Mouse (Mus musculus): ENCODE measurements around the gene Zfp74. TPM values are rescaled to one million over a fixed set of nuclear protein-coding genes. Genes with fewer than 3 reads are reported as not detected.
"Not testable (repeated sequence)": the region's sequence is repeated elsewhere in the genome, so short reads cannot be mapped to it uniquely, and the experiment has no call there.

Gene Zfp74
- polyA plus RNA-seq, 1 experiment = 1.2 TPM

DNA sequence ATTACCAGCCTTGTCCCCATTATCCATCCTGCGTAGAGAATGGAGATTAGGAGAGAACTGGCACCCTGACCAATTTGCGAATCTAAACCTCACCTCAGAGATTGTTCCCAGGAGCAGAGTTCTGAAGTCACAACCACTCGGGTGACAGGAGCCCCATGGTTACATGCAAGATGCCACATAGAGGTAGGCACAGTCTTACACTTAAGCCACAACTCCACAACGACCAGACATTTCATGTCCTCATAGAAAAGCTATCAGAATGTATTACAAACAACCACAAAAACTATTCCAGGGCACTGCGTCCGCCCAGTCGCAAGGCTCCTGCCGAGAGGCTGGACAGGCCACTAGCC is 29.4 kb upstream of the Zfp74 start:
- Histone ChIP-seq H3K36me3 (replicated peaks; ENCODE audit: low read length) (peaks cover 26% of the 10 kb centered on the region), H3K9me3 (no peaks in the 10 kb centered on the region), H3K4me3 (replicated peaks) (peak overlapping the region; percentile 98), H3K4me1 (peaks cover 49% of the 10 kb centered on the region), H3K27me3 (replicated peaks) (no peaks in the 10 kb centered on the region)
- TF ChIP-seq GATA1 (IDR thresholded peaks at IDR 0.05; ENCODE audit: borderline replicate concordance, low read length) = no peak
- TF ChIP-seq FLI1 (IDR thresholded peaks at IDR 0.05; ENCODE audit: low read length) = no peak

DNA sequence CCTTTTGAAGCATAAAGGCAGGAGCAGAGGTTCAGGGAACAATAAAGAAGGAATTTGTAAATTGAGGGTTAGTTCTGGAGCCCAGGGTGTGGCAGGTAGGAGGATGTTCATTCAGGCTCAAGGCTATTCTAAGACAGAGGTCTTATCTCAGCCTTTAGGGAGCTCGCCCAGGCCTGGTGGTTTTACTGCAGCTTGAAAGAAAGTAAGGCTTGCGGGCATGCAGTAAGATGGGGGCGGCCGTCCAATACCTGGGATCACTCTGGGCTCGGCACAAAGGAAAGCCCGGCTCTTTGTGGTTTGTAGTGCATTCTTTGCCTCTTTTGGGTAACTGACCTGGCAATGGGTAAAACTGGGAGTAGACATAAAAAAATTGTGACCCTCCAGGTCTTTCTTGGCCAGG is 29.0 kb upstream of the Zfp74 start:
- Histone ChIP-seq H3K4me3 (replicated peaks) (peak overlapping the region; percentile 98), H3K36me3 (replicated peaks; ENCODE audit: low read length) (peaks cover 23% of the 10 kb centered on the region), H3K4me1 (peaks cover 49% of the 10 kb centered on the region)

DNA sequence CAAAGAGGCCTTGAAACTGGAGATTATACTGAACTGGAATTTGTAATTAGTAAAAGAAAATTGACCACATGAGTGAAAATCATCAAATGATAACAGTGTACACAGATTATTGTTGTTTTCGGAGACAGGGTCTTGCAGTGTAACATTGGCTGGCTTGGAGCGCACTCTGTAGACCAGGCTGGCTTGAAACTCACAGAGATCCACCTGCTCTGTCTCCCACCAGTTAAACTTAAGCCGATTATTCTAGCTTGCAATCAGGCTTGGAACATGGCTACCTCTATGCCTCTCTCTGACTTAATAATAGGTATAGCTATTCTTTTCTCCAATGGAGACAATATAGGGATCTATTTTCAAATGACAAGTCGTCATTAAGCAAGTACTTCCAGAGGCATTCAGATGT is 28.5 kb upstream of the Zfp74 start:
- Histone ChIP-seq H3K4me1 (peaks cover 45% of the 10 kb centered on the region), H3K27me3 (replicated peaks) (no peaks in the 10 kb centered on the region), H3K4me3 (replicated peaks) (no peak overlapping the region), H3K36me3 (replicated peaks; ENCODE audit: low read length) (peaks cover 17% of the 10 kb centered on the region), H3K9me3 (no peaks in the 10 kb centered on the region)
- TF ChIP-seq FLI1 (IDR thresholded peaks at IDR 0.05; ENCODE audit: low read length) (no peak), GATA1 (IDR thresholded peaks at IDR 0.05; ENCODE audit: borderline replicate concordance, low read length) (no peak)

More for the DNA sequence above, 29.0 kb upstream of the Zfp74 start:
- TF ChIP-seq GATA1 (IDR thresholded peaks at IDR 0.05; ENCODE audit: borderline replicate concordance, low read length) (no peak), FLI1 (IDR thresholded peaks at IDR 0.05; ENCODE audit: low read length) (no peak)
- Histone ChIP-seq H3K9me3 (no peaks in the 10 kb centered on the region), H3K27me3 (replicated peaks) (no peaks in the 10 kb centered on the region)

DNA sequence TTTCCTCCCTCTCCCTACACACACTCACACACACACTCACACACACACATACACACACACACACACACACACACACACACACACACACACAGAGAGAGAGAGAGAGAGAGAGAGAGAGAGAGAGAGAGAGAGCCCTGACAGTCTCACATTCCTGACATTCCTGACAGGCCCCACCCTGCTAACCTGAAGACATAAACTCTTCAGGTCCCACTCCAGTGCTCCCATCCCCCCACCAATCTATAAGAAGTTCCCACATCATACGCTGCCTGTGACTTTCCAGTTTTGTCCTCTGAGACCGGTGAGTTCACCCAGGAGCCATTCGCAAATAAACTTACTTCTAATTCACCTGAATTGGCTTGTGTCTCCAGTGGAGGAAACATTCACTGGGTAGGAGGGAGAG is 28.0 kb upstream of the Zfp74 start:
- Histone ChIP-seq H3K4me1 (peaks cover 45% of the 10 kb centered on the region), H3K9me3 (no peaks in the 10 kb centered on the region), H3K4me3 (replicated peaks) (no peak overlapping the region), H3K27me3 (replicated peaks) (no peaks in the 10 kb centered on the region), H3K36me3 (replicated peaks; ENCODE audit: low read length) (peaks cover 12% of the 10 kb centered on the region)
- no peak for TF ChIP-seq GATA1 (IDR thresholded peaks at IDR 0.05; ENCODE audit: borderline replicate concordance, low read length)
- TF ChIP-seq FLI1 (IDR thresholded peaks at IDR 0.05; ENCODE audit: low read length) = no peak

DNA sequence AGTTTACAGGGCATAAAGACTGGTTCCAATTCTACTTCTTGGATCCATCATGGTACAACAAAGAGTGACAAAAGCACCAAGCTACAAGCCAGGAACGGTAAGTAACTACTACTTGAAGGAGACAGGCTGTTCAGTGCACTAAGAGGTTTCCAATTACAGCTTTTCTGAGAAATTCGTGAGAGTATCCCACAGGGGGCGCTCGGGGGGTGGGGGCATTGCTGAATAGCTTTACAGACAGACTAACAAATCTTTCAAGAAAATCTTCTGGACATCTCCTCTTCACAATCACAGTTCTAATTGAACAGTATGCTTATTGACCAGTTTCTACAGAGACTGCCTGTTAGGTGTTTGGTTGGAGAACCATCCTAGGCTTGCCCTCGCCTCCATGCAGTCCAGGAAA is 27.6 kb upstream of the Zfp74 start:
- no peak overlapping the region for H3K4me3 ChIP-seq (replicated peaks)
- peaks cover 45% of the 10 kb centered on the region for H3K4me1 ChIP-seq
- H3K36me3 ChIP-seq (replicated peaks; ENCODE audit: low read length) = peaks cover 10% of the 10 kb centered on the region
- no peaks in the 10 kb centered on the region for H3K27me3 ChIP-seq (replicated peaks)
- TF ChIP-seq GATA1 (IDR thresholded peaks at IDR 0.05; ENCODE audit: borderline replicate concordance, low read length) (no peak), FLI1 (IDR thresholded peaks at IDR 0.05; ENCODE audit: low read length) (no peak)
- H3K9me3 ChIP-seq = no peaks in the 10 kb centered on the region

DNA sequence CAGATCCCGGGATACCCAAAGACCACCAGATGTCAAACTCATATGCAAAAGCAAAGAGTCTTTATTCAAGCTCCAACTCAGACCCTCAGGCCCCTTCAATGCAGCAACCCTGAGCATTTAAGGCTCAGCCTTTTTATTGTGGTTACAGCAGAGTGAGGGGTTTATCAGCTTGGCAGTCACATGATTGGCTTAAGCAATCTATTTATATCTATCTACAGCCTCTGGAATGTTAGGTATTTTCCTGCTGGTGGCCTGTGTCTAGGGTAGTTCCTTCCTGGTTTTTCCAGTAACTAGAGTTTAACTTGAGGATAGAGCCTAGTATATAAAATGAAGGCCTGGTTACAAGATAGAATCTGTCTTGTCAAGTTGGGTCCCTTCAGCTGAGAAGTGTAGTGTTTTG is 26.9 kb upstream of the Zfp74 start:
- H3K27me3 ChIP-seq (replicated peaks) = peaks cover 2% of the 10 kb centered on the region
- no peak for TF ChIP-seq FLI1 (IDR thresholded peaks at IDR 0.05; ENCODE audit: low read length)
- no peak for TF ChIP-seq GATA1 (IDR thresholded peaks at IDR 0.05; ENCODE audit: borderline replicate concordance, low read length)
- peaks cover 42% of the 10 kb centered on the region for H3K4me1 ChIP-seq
- H3K36me3 ChIP-seq (replicated peaks; ENCODE audit: low read length) = peaks cover 3% of the 10 kb centered on the region
- no peaks in the 10 kb centered on the region for H3K9me3 ChIP-seq
- no peak overlapping the region for H3K4me3 ChIP-seq (replicated peaks)

DNA sequence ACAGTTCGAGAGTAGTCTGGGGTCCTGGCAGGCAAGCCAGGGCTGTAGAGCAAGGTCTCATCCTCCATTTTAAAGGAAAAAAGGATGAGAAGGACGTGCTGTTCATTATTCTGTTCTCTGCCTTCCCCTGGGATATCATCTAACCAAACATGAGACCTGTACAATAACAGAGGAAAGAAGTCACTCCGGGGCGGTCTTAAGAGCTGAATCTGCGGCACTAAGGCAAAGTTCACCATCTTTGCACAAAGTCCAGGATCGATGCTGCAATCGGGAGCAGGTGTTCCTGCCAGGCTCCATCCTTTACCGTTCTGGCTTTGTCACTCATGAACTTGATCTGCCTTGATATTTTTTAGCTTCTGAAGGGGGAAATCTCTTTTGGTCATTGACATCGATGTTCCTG is 16.8 kb upstream of the Zfp74 start:
- TF ChIP-seq FLI1 (IDR thresholded peaks at IDR 0.05; ENCODE audit: low read length) (no peak), GATA1 (IDR thresholded peaks at IDR 0.05; ENCODE audit: borderline replicate concordance, low read length) (no peak)
- Histone ChIP-seq H3K9me3 (peaks cover 8% of the 10 kb centered on the region), H3K4me1 (no peaks in the 10 kb centered on the region), H3K27me3 (replicated peaks) (no peaks in the 10 kb centered on the region), H3K4me3 (replicated peaks) (no peak overlapping the region), H3K36me3 (replicated peaks; ENCODE audit: low read length) (no peaks in the 10 kb centered on the region)

DNA sequence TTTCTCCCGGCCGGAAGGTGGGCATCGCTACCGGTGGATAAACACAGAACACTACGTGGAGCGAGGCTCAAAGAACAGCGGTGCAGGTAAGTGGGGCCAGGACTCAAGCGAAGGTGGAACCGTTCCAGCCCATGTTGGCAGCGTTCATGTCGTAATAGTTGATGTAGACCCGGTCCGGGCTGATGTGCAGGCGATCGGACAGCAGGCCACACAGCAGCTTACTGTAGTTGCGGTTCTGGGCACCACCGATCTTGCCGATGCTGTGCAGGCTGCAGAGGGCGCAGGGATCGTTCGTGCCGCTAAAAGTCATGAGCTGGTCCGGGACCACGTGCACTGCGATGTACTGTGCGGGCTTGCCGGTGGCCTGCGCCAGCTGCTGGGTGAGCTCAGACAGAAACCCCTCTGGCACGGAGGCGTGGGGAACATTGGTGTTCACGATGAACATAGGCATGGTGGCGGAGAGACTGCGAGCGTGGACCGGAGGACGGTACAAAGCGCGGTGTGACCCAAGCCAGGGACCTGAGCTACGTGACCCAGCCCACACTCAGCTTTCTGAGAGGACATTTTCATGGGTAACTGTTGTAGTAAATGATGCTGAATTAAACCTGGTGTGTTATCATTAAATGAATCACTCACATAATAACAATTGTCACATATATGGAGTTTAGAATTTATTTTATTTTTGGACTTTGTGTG is 11.4 kb upstream of the Zfp74 start:
- not testable (repeated sequence) for H3K27me3 ChIP-seq (replicated peaks); H3K36me3 ChIP-seq (replicated peaks; ENCODE audit: low read length); H3K4me1 ChIP-seq; H3K4me3 ChIP-seq (replicated peaks)
- H3K9me3 ChIP-seq = peaks cover 27% of the 10 kb centered on the region

DNA sequence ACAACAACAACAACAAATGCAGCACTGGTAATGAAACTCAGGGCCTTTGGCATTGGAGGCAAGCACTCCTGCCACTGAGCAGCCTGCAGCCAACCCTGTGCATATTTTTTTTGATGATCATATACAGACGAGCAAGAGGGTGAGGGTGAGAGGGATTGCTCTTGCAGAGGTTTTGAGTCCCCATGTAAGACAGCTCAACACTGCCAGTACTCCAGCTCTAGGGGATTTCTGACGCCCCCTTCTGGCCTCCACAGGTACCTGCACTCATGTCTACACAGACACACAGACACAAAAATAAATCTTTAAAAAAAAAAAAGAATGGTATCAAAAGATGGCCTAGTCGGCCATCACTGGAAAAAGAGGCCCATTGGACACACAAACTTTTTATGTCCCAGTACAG is 5.1 kb upstream of the Zfp74 start:
- no peak overlapping the region for H3K4me3 ChIP-seq (replicated peaks)
- TF ChIP-seq FLI1 (IDR thresholded peaks at IDR 0.05; ENCODE audit: low read length) (no peak), GATA1 (IDR thresholded peaks at IDR 0.05; ENCODE audit: borderline replicate concordance, low read length) (no peak)
- H3K36me3 ChIP-seq (replicated peaks; ENCODE audit: low read length) = no peaks in the 10 kb centered on the region
- peaks cover 14% of the 10 kb centered on the region for H3K9me3 ChIP-seq
- H3K4me1 ChIP-seq = peaks cover 15% of the 10 kb centered on the region
- no peaks in the 10 kb centered on the region for H3K27me3 ChIP-seq (replicated peaks)

DNA sequence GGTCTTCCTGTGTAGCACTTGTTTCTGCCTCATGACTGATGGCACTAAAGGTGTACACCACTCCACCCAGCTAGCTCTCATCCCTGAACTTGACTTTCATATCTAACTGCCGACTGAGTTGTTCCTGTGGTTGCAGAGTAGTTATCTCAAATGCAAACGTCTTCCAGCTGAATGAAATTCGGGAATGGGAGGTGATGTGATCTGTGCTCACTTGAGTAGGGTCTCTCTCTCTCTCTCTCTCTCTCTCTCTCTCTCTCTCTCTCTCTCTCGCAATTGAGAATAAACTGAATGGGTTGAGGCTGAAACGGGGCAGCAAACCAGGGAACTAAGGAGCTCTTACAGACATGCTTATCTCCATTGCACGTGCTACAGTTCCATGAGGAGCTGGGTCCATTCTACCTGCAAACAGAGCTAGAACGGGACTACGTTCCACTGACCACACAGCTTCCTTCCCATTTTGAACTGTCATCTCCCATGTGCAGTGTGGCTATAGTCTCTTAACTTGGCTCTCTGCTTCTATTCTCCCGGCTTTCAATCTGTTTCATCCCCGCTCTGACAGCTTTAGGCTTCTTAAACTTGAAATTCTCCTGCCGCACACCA is 4.3 kb upstream of the Zfp74 start:
- TF ChIP-seq FLI1 (IDR thresholded peaks at IDR 0.05; ENCODE audit: low read length) = no peak
- no peak for TF ChIP-seq GATA1 (IDR thresholded peaks at IDR 0.05; ENCODE audit: borderline replicate concordance, low read length)
- no peaks in the 10 kb centered on the region for H3K27me3 ChIP-seq (replicated peaks)
- H3K4me3 ChIP-seq (replicated peaks) = no peak overlapping the region

More for the DNA sequence above, 4.3 kb upstream of the Zfp74 start:
- no peaks in the 10 kb centered on the region for H3K36me3 ChIP-seq (replicated peaks; ENCODE audit: low read length)
- peaks cover 14% of the 10 kb centered on the region for H3K9me3 ChIP-seq
- H3K4me1 ChIP-seq = peaks cover 19% of the 10 kb centered on the region

Measured in megakaryocyte, embryonic 14.5 days (primary cell).